Mouse (Mus musculus) brain, embryonic 14.5 days (tissue): Measurements from ENCODE around the gene Hoxd12.

Experiments
- CTCF ChIP-seq: fragments of 200-500 bp; IDR thresholded peaks from 2 replicates; pipeline ENCODE4 v1.5.1; 2012; ENCODE audit warnings: inconsistent platforms, mild to moderate bottlenecking, moderate library complexity, borderline replicate concordance; ENCODE audit not compliant: insufficient read depth, insufficient read length; ENCODE audit errors: extremely low read depth
- POLR2A ChIP-seq: fragments of 200-500 bp; IDR thresholded peaks from 2 replicates; pipeline ENCODE4 v1.6.1; 2012; ENCODE audit warnings: mild to moderate bottlenecking, inconsistent platforms, borderline replicate concordance; ENCODE audit not compliant: poor library complexity, insufficient read depth, insufficient read length, severe bottlenecking; ENCODE audit errors: extremely low read depth

GRCm38 (mm10) chr2:74691022-74691951, 16.5 kb downstream of the Hoxd12 start, which contains the start of gene Hoxd10:
- peak; percentile 46 for TF ChIP-seq CTCF
- no peak for TF ChIP-seq POLR2A
